Mouse (Mus musculus): ENCODE results near the gene Mfn2. TPM values are rescaled to one million over a fixed set of nuclear protein-coding genes. Genes with fewer than 3 reads are reported as not detected.

Gene Mfn2
- polyA plus RNA-seq, 2 experiments, result 29.6 to 29.8 TPM

DNA sequence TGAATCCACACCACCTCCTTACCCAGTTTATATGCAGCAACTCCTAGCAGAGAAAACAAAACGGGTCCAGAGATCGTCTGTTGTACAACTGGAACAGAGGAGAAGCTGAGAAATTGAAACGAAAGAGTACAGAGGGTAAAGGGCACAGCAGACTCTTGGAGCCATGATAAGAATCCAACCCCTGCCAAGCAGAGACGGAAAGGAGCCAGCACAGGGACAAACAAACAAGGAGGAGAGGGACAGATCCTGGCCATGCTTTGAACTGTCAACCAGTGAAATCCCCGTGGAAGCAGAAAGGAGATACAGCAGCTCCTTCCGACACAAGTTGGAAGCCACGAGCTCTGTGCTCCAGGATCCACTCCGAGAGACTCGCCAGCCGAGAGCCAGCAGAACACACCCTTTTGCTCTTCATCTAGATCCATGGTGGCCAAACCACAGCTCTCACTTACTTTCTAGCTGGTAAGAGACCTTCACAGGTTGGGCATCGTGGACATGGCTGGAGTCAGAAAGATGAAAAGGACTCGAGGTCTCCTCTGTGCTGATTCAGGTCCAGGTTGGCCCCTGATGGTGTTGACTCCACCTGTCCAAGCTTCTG, 1.5 kb downstream of the Mfn2 start:
- Histone ChIP-seq H3K4me3 (replicated peaks; ENCODE audit: low read length) (no peak overlapping the region), H3K27me3 (ENCODE audit: control insufficient read depth, insufficient read depth, low read length) (no peaks in the 10 kb centered on the region), H3K4me1 (ENCODE audit: control insufficient read depth, insufficient read depth, low read length) (peaks cover 3% of the 10 kb centered on the region; the same call in 1 of the 2 replicates), H3K9me3 (ENCODE audit: control insufficient read depth, low read length) (no peaks in the 10 kb centered on the region), H3K9ac (ENCODE audit: low read depth, low read length, severe bottlenecking) (no peak overlapping the region), H3K36me3 (ENCODE audit: control insufficient read depth, insufficient read depth, low read length) (peaks cover 38% of the 10 kb centered on the region), H3K4me2 (replicated peaks; ENCODE audit: low read depth, low read length, severe bottlenecking) (no peak overlapping the region), H3K27ac (replicated peaks; ENCODE audit: low read depth, low read length) (no peak overlapping the region)
- 88% methylated on average over 12 of the region's 12 CpGs for WGBS
- DNase-seq (ENCODE audit: low spot score) (no peak), ATAC-seq (ENCODE audit: low FRiP score, low read depth) (no peak)
- no peak for TF ChIP-seq POLR2A (IDR thresholded peaks at IDR 0.05; ENCODE audit: borderline replicate concordance, extremely low read depth, insufficient read depth, insufficient read length)

DNA sequence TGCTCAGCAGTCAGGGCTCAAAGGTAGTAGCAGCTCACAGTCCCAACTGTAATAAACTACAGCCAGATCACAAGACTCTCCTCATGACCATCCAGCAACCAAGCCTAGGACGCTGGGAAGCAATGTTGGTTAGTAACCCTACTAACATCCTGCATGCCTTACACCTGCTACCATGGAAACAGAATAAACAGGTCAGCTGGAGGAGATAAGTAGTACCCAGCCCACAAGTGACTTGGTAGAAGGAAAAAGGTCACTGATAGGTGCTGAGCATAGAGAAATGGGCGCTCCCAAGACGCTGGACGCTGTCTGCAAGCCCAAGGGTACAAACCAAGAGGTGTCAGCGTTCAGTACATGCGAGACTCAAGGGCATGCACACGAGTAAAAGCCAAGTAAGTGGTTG, 4.1 kb downstream of the Mfn2 start:
- peaks cover 62% of the 10 kb centered on the region for H3K36me3 ChIP-seq (ENCODE audit: control insufficient read depth, insufficient read depth, low read length)
- WGBS, result 95% methylated on average over 7 of the region's 7 CpGs
- no peaks in the 10 kb centered on the region for H3K27me3 ChIP-seq (ENCODE audit: control insufficient read depth, insufficient read depth, low read length)

DNA sequence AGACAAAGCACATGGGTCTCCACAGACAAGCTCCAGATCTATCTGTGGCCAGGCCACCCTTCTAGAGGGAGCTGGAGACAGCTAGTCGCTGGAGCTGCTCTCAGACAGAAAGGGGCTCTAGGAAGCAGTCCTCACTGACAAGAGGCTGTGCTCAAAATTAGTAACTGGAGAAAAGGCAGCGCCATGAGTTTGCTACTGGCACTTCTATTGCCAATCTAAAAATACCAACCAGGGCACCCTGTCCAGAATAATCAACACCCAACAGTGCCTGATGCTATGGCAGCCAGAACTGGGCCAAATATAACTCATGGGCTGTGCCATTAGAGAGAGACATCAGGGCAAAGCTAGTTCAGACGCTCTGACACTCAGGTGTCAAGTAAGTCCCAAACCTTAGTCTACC, 7.2 kb downstream of the Mfn2 start:
- peaks cover 76% of the 10 kb centered on the region for H3K36me3 ChIP-seq (ENCODE audit: control insufficient read depth, insufficient read depth, low read length)
- no peaks in the 10 kb centered on the region for H3K9me3 ChIP-seq (ENCODE audit: control insufficient read depth, low read length)
- no peaks in the 10 kb centered on the region for H3K27me3 ChIP-seq (ENCODE audit: control insufficient read depth, insufficient read depth, low read length)
- ATAC-seq (ENCODE audit: low FRiP score, low read depth) (no peak), DNase-seq (ENCODE audit: low spot score) (no peak)
- TF ChIP-seq POLR2A (IDR thresholded peaks at IDR 0.05; ENCODE audit: borderline replicate concordance, extremely low read depth, insufficient read depth, insufficient read length), result no peak
- no peak overlapping the region for H3K4me2 ChIP-seq (replicated peaks; ENCODE audit: low read depth, low read length, severe bottlenecking)
- H3K9ac ChIP-seq (ENCODE audit: low read depth, low read length, severe bottlenecking), result no peak overlapping the region
- H3K27ac ChIP-seq (replicated peaks; ENCODE audit: low read depth, low read length), result no peak overlapping the region
- H3K4me1 ChIP-seq (ENCODE audit: control insufficient read depth, insufficient read depth, low read length), result no peaks in the 10 kb centered on the region
- 85% methylated on average over 3 of the region's 3 CpGs for WGBS
- H3K4me3 ChIP-seq (replicated peaks; ENCODE audit: low read length), result no peak overlapping the region

More for the DNA sequence above, 4.1 kb downstream of the Mfn2 start:
- ATAC-seq (ENCODE audit: low FRiP score, low read depth) (no peak), DNase-seq (ENCODE audit: low spot score) (no peak)
- peaks cover 3% of the 10 kb centered on the region; the same call in 1 of the 2 replicates for H3K4me1 ChIP-seq (ENCODE audit: control insufficient read depth, insufficient read depth, low read length)
- no peaks in the 10 kb centered on the region for H3K9me3 ChIP-seq (ENCODE audit: control insufficient read depth, low read length)
- no peak for TF ChIP-seq POLR2A (IDR thresholded peaks at IDR 0.05; ENCODE audit: borderline replicate concordance, extremely low read depth, insufficient read depth, insufficient read length)
- H3K9ac ChIP-seq (ENCODE audit: low read depth, low read length, severe bottlenecking), result no peak overlapping the region
- H3K27ac ChIP-seq (replicated peaks; ENCODE audit: low read depth, low read length), result no peak overlapping the region
- no peak overlapping the region for H3K4me3 ChIP-seq (replicated peaks; ENCODE audit: low read length)
- no peak overlapping the region for H3K4me2 ChIP-seq (replicated peaks; ENCODE audit: low read depth, low read length, severe bottlenecking)

DNA sequence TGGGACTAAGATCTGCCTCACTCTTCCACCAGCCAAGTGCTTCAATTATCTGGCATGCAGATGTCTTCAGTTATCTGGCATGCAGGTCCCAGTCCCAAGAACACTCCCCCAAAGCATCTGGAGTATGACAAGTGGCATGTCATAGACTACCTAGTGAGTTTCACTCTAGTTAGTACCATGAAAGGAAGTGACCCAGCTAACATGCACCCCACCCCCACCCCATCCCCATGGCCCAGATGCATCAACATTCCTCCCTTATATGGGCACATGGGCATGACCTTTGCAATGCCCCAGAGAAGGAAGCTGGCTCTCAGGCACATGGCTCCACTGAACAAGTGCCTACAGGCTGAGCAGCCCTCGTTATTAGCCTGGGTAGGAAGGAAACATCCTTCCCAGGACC, 8.1 kb downstream of the Mfn2 start:
- TF ChIP-seq POLR2A (IDR thresholded peaks at IDR 0.05; ENCODE audit: borderline replicate concordance, extremely low read depth, insufficient read depth, insufficient read length), result no peak
- no peak overlapping the region for H3K4me3 ChIP-seq (replicated peaks; ENCODE audit: low read length)
- H3K36me3 ChIP-seq (ENCODE audit: control insufficient read depth, insufficient read depth, low read length), result peaks cover 77% of the 10 kb centered on the region
- no peak overlapping the region for H3K27ac ChIP-seq (replicated peaks; ENCODE audit: low read depth, low read length)
- H3K9me3 ChIP-seq (ENCODE audit: control insufficient read depth, low read length), result no peaks in the 10 kb centered on the region
- H3K4me1 ChIP-seq (ENCODE audit: control insufficient read depth, insufficient read depth, low read length), result no peaks in the 10 kb centered on the region
- ATAC-seq (ENCODE audit: low FRiP score, low read depth), result no peak
- no peak for DNase-seq (ENCODE audit: low spot score)
- H3K27me3 ChIP-seq (ENCODE audit: control insufficient read depth, insufficient read depth, low read length), result no peaks in the 10 kb centered on the region
- 63% methylated on average over 1 of the region's 1 CpGs for WGBS
- no peak overlapping the region for H3K4me2 ChIP-seq (replicated peaks; ENCODE audit: low read depth, low read length, severe bottlenecking)
- H3K9ac ChIP-seq (ENCODE audit: low read depth, low read length, severe bottlenecking), result no peak overlapping the region

DNA sequence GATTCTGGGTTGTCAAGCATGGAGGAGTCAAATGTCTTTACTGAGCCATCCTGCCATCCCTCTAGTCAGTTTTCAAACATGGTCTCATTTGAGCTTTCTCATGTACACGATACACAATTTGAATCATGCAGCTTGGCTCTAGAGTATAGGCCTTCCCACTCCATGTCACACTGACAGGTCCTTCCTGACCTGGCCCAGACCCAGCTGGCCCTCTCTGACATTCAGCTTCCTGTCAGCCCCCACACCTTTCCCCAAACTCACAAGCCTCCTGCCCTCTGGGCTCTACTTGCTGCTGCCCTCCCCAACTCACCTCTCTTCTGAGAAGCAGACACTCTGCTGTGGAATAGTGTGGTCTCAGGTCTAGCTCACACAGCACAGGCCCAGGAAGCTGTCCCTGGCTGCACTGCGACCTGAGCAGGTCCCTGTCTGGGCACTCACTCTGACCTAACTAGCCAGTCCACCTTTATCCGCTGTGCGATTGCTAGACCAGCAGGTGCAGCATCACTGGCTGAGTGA, 8.6 kb downstream of the Mfn2 start:
- Histone ChIP-seq H3K27ac (replicated peaks; ENCODE audit: low read depth, low read length) (no peak overlapping the region), H3K36me3 (ENCODE audit: control insufficient read depth, insufficient read depth, low read length) (peaks cover 80% of the 10 kb centered on the region), H3K4me2 (replicated peaks; ENCODE audit: low read depth, low read length, severe bottlenecking) (no peak overlapping the region), H3K4me3 (replicated peaks; ENCODE audit: low read length) (no peak overlapping the region), H3K4me1 (ENCODE audit: control insufficient read depth, insufficient read depth, low read length) (no peaks in the 10 kb centered on the region), H3K9me3 (ENCODE audit: control insufficient read depth, low read length) (no peaks in the 10 kb centered on the region), H3K27me3 (ENCODE audit: control insufficient read depth, insufficient read depth, low read length) (no peaks in the 10 kb centered on the region), H3K9ac (ENCODE audit: low read depth, low read length, severe bottlenecking) (no peak overlapping the region)
- WGBS, result 96% methylated on average over 4 of the region's 4 CpGs
- DNase-seq (ENCODE audit: low spot score), result no peak
- TF ChIP-seq POLR2A (IDR thresholded peaks at IDR 0.05; ENCODE audit: borderline replicate concordance, extremely low read depth, insufficient read depth, insufficient read length), result no peak
- ATAC-seq (ENCODE audit: low FRiP score, low read depth), result no peak
